Mouse (Mus musculus) liver, adult 2 months (tissue): Measurements from ENCODE around the gene Maml3. TPM values are rescaled to one million over a fixed set of nuclear protein-coding genes. Genes with fewer than 3 reads are reported as not detected.

ENCODE experiments used
- DNase-seq: peaks from one replicate; pipeline ENCODE4 v3.0.0-alpha.2; 2011; ENCODE audit warnings: low read depth, low spot score; ENCODE audit errors: extremely low read depth
- H3K27ac ChIP-seq: fragments of 200-500 bp; replicated peaks from 2 replicates; pipeline ENCODE4 v1.5.1; 2012; ENCODE audit warnings: low read depth, mild to moderate bottlenecking, control low read depth, inconsistent platforms, low read length; ENCODE audit not compliant: insufficient read depth
- H3K27me3 ChIP-seq: fragments of 200-500 bp; 2 replicates; pipeline ENCODE4 v1.6.1; 2012; ENCODE audit warnings: mild to moderate bottlenecking, moderate library complexity, low read length, inconsistent platforms; ENCODE audit not compliant: control insufficient read depth, insufficient read depth
- H3K36me3 ChIP-seq: fragments of 200-500 bp; 2 replicates; pipeline ENCODE4 v1.6.1; 2012; ENCODE audit warnings: low read length, inconsistent platforms; ENCODE audit not compliant: control insufficient read depth, insufficient read depth
- H3K4me1 ChIP-seq: fragments of 200-500 bp; 2 replicates; pipeline ENCODE4 v1.6.1; 2011; ENCODE audit warnings: low read length; ENCODE audit not compliant: control insufficient read depth, insufficient read depth
- H3K4me3 ChIP-seq: fragments of 200-500 bp; 2 replicates; pipeline ENCODE4 v1.5.1; 2011; ENCODE audit warnings: low read depth, mild to moderate bottlenecking, control low read depth, low read length, moderate library complexity; ENCODE audit not compliant: insufficient read depth
- H3K79me2 ChIP-seq: fragments of 200-500 bp; 2 replicates; pipeline ENCODE4 v1.6.1; 2012; ENCODE audit warnings: inconsistent platforms, mild to moderate bottlenecking, low read length, moderate library complexity; ENCODE audit not compliant: control insufficient read depth, insufficient read depth
- H3K9ac ChIP-seq: fragments of 200-500 bp; 2 replicates; pipeline ENCODE4 v1.6.1; 2012; ENCODE audit warnings: low read depth, mild to moderate bottlenecking, control low read depth, inconsistent platforms, low read length
- CTCF ChIP-seq: fragments of 200-500 bp; IDR thresholded peaks from 2 replicates; pipeline ENCODE4 v1.5.1; 2011; ENCODE audit warnings: low read depth, low read length, control low read depth
- POLR2A ChIP-seq: fragments of 200-500 bp; IDR thresholded peaks from 2 replicates; pipeline ENCODE4 v1.6.1; 2011; ENCODE audit warnings: low read length, control low read depth; ENCODE audit not compliant: insufficient read depth; ENCODE audit errors: extremely low read depth
- WGBS: fragments of 180-500 bp; shearing (Covaris S2); methylation state at CpG from one replicate; pipeline ENCODE4 v1.1.7; 2018; 5-methylcytosine and 5-hydroxymethylcytosine counted together
- polyA plus RNA-seq: library from polyadenylated mRNA; depleted of rRNA; stranded (reverse); fragments of >200 nt; gene quantifications from 2 replicates; pipeline ENCODE4 v1.2.3, GENCODE M21; 2012
- total RNA-seq: library from RNA; depleted of rRNA; stranded (reverse); fragments of >200 nt; gene quantifications from 2 replicates; pipeline ENCODE4 v1.2.3, GENCODE M21; 2014

Gene Maml3
- total and polyA plus RNA-seq, 2 experiments = 0.64 to 0.92 TPM

GRCm38 (mm10) chr3:52100306-52100705, 4.6 kb downstream of the Maml3 start:
- TF ChIP-seq POLR2A (no peak), CTCF (no peak)
- H3K4me3 ChIP-seq = no peak overlapping the region
- no peak overlapping the region for H3K27ac ChIP-seq
- no peak for DNase-seq
- H3K27me3 ChIP-seq = no peaks in the 10 kb centered on the region
- peaks cover 3% of the 10 kb centered on the region; the same call in 1 of the 2 replicates for H3K4me1 ChIP-seq
- H3K36me3 ChIP-seq = no peaks in the 10 kb centered on the region
- WGBS = 74% methylated on average over 4 of the region's 4 CpGs
- H3K9ac ChIP-seq = no peak overlapping the region
- peaks cover 1% of the 10 kb centered on the region; the same call in 1 of the 2 replicates for H3K79me2 ChIP-seq

DNA sequence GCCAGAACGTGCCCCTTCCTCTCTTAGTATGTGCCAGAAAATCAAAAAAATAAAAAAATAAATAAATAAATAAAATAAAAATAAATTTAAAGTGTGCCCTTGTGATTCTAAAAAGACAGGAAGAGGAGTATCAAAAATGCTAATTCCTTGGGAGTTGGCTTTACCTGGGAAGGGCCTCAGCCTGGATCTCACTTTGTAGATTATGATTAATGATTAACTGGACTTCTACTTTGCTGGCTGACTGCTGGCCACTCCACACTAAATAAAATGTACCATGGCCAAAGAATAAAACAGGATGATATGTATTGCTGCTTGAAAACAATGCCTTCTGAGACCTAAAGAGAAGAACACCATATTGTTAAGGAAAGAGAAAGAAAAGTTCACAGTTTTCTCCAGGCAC, 5.6 kb downstream of the Maml3 start:
- 31% methylated on average over 1 of the region's 1 CpGs for WGBS
- Histone ChIP-seq H3K27ac (no peak overlapping the region), H3K36me3 (no peaks in the 10 kb centered on the region)

DNA sequence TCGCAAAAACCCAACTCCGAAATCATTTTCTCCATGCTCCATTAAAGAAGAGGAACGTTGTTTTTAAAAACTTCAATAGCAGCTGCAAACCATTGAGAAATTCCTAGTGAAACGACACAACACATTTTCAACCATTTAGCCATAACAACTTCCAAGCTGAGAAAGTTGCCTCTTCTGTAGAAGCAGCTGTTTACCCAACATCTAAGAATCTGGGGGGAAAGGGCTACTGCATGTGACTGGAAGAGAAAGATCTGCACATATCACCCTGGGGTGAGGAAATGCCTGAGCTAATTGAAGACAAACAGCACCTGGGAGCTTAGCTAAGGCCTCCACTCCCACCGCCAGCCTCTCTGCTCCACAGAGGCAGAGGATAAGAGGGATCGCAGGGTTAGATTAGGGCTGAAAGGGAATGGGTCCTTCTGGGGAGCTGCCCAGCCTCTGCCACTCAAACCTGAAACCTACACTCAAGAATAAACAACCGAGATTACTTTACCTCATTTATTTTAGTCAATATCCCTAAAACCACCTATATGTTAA, 13.5 kb downstream of the Maml3 start:
- Histone ChIP-seq H3K27me3 (no peaks in the 10 kb centered on the region), H3K9ac (no peak overlapping the region), H3K27ac (no peak overlapping the region), H3K79me2 (peaks cover 10% of the 10 kb centered on the region; the same call in 1 of the 2 replicates), H3K36me3 (no peaks in the 10 kb centered on the region), H3K4me3 (no peak overlapping the region), H3K4me1 (no peaks in the 10 kb centered on the region; the same call in none of the 2 replicates)
- TF ChIP-seq POLR2A (no peak), CTCF (no peak)
- DNase-seq = no peak
- WGBS = 78% methylated on average over 7 of the region's 7 CpGs

More for the DNA sequence above, 5.6 kb downstream of the Maml3 start:
- H3K27me3 ChIP-seq = no peaks in the 10 kb centered on the region
- no peak for TF ChIP-seq CTCF
- TF ChIP-seq POLR2A = no peak
- H3K4me1 ChIP-seq = peaks cover 3% of the 10 kb centered on the region; the same call in 1 of the 2 replicates
- H3K4me3 ChIP-seq = no peak overlapping the region
- peak; percentile 64 for DNase-seq
- peaks cover 4% of the 10 kb centered on the region; the same call in 1 of the 2 replicates for H3K79me2 ChIP-seq
- no peak overlapping the region for H3K9ac ChIP-seq

- no peaks in the 10 kb centered on the region for H3K27me3 ChIP-seq
- DNase-seq = no peak
- TF ChIP-seq CTCF (no peak), POLR2A (no peak)
- peaks cover 9% of the 10 kb centered on the region; the same call in 1 of the 2 replicates for H3K79me2 ChIP-seq
- 73% methylated on average over 8 of the region's 8 CpGs for whole genome bisulfite sequencing
- H3K4me3 ChIP-seq = no peak overlapping the region
- no peaks in the 10 kb centered on the region; the same call in none of the 2 replicates for H3K4me1 ChIP-seq
- H3K9ac ChIP-seq = no peak overlapping the region
- H3K27ac ChIP-seq = no peak overlapping the region
- H3K36me3 ChIP-seq = no peaks in the 10 kb centered on the region
Observed at GRCm38 (mm10) chr3:52090230-52090873, 14.5 kb downstream of the Maml3 start.

DNA sequence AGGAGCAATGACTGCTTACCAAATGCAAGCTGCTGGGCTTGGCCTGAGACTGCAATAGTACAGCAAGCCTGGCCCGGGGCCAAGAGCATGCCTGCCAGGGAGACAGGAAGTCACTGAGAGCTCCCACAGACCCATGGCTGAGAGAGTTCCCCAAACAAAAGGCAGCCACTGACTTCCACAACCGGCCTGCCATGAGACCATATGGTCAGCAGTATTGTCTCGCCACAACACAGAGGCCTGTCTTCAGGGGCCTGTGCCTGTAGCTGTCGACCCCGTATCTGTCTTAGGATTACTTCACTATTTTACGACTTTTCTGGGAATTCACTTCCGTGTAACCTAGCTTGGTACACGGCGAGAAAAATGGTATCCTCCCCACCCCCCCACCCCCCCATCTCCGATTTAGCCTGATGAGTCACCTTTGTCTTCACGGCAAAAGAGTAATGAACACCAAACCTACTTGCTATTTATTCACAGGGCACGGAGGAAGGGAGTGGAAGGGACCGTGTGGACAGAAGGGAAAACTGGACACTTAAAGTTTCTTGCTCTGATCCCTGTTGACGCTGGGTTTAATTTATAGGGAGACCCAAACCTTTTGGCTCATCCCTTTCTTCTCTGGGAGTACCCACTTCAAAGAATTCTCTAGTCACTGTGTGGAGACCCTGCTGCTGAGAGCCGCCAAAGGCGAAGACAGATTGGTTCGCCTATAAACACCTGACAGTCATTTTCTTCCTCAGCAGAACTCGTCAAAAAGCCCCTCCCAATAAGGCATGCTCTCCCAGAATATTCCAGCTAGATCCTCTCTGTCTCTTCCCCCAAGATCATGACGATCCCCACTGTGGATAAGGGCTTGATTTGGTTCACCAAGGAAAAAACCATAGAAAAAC, 16.2 kb downstream of the Maml3 start:
- Histone ChIP-seq H3K4me3 (peak overlapping the region; percentile 9), H3K9ac (peak overlapping the region; percentile 59), H3K4me1 (no peaks in the 10 kb centered on the region; the same call in 1 of the 2 replicates), H3K36me3 (no peaks in the 10 kb centered on the region), H3K79me2 (peaks cover 4% of the 10 kb centered on the region; the same call in 1 of the 2 replicates), H3K27ac (peak overlapping the region; percentile 36; the same call in 1 of the 2 replicates), H3K27me3 (no peaks in the 10 kb centered on the region)
- DNase-seq = peak; percentile 78
- WGBS = 45% methylated on average over 19 of the region's 19 CpGs
- no peak for TF ChIP-seq CTCF
- no peak for TF ChIP-seq POLR2A
